Mouse (Mus musculus) right cerebral cortex, postnatal 4 days (tissue): Measurements from ENCODE around the gene Pi16.

Experiments used
- DNase-seq: peaks from one replicate; pipeline ENCODE4 v3.0.0-alpha.2; 2022

Pi16 gene

GRCm38 (mm10) chr17:29360761-29361221 is 43.3 kb downstream of the Pi16 start, which contains the start of gene Fgd2:
Fgd2 (plus strand) TSS chr17:29360914.
- DNase-seq: no peak

DNA sequence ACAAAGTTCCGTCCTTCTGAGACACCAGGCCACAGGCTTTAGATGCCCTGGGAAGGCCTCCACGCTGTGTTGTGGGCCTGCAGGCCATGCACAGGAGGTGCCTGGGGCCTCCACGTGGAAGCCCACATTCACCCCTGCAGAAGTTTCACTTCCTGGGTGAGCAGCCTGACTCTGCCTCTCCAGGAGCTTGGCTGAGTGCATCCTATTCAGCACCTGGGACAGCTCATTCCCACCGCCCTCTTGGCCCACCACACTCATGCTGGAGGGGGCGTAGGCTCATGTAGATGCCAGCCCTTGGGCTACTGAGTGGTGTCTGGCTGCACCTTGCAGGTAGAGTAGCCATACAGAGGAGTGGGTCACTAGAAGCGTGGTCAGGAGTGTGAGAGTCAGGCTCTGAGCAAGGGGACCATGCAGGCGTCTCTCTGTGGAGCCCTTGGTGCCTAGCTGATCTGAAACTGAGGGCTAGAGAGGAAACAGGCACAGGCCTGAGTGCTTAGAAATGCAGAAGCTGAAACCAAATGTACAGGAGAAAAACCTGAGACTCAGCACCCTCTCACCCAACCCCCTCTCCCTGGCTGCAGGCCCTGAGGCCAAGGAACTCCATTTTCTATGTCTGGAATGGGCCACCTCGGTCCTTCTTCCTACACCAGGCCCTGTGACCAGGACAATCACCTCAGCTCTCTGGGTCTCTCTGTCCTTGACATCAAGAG is 44.7 kb downstream of the Pi16 start:
- no peak for DNase-seq

DNA sequence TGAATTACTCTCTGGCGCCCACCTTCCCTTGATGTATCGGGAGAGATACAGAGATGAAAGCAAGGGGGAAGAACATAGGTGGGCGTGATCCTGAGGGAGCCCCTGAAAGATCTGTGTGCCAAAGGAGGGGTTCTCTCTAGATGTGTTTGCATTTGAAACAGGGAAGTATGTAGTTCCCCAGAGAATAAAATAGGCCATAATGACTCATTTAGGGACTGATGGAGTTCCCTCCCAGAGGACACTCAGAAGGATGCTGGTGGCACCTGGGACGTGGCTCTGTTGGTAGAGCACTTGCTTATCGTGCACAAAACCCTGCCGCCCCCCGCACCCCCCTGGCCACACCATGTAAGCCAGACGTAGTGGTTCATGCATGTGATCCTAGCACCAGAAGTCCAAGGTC is 45.6 kb downstream of the Pi16 start:
- no peak for DNase-seq

DNA sequence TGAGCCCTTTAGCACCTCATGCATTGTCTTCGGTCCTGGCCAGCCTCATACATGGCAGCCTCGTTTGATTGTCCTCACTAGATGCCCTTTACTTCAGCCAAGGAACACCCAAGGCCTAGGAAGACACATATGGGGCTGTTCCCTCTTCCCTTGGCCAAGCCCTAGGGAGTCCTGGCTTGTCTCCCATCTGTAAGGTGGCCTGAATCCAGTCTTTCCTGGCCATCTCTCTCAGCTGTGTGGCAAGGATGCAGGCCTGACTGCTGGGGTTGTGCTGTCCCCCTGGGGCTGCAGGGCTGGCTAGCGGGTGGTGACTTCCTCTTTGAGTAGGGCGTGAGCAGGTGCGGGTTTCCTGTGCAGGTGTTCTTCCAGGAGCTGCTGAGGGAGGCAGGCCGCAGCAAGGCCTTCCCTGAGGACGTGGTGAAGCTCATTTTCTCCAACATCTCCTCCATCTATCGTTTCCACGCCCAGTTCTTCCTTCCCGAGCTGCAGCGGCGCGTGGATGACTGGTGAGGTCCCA is 47.7 kb downstream of the Pi16 start:
- no peak for DNase-seq

DNA sequence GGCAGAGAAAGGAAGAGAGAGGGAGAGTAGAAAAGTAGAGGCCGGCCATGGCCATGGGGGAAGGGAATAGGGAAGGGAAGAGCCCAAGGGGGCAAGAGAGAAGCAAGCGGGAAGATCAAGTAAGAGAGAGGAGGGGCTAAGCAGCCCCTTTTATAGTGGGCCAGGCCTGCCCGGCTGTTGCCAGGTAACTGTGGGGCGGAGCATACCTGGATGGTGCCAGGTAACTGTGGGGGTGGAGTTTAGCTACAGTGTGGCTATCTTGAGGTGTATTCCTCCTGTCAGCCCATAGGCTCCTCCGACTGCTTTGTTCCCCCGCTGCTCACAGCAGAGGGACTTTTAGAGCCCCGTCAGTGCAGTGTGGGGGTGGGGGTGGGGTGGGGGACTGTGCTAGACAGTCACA is 51.2 kb downstream of the Pi16 start:
- DNase-seq: no peak

DNA sequence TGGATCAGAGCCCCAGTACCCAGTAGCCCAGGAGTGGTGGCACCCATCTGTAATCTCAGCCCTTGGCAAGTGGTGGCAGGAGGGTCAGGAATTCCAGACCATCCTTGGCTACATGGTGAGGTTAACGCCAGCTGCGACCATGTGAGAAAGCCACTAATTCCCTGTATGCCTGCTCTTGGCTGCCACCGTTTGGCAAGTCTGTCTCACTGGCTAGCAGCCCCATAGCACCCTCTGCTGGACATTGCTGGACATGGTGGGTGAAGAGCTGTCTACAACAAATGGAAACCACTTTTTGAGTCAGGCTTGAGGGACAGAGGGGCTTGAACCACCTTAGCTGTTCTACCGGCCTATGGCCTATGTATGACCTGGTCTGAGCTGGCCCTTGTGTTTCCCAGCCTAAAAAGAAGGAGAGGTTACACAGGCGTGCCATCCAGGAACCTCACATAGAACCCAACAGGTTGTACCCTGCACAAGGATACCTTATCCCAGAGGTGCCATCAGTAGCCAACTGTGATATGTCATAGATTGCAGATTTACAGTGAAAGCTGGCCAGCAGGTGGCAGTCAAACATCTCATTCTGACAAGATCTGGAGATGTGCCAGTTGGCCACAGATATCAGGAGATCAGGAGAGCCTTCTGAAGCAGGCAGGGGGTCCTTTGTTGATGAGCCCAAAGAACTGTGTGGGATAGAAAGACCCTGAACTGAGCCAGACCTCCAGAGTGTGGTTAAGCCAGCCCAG is 53.7 kb downstream of the Pi16 start:
- DNase-seq: peak; percentile 92

DNA sequence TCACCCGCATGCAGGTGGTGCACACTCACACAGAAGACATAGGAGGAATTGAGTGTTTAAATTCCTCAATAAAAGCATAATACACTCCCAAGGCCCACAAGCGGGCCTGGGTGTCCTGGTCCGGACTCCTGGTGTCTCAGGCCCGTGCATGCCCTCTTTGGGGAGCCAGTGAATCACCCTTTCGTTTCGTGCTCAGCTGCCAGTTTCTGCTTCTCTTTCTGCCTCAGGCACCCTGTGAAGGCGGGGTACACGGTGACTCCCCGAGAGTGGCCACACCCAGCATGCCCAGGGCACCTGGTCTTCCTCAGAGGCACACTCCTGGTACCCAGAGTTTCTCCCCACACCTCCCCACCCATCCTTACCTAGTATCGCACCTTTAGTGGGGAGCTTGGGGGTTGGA is 58.4 kb downstream of the Pi16 start:
- DNase-seq: no peak

DNA sequence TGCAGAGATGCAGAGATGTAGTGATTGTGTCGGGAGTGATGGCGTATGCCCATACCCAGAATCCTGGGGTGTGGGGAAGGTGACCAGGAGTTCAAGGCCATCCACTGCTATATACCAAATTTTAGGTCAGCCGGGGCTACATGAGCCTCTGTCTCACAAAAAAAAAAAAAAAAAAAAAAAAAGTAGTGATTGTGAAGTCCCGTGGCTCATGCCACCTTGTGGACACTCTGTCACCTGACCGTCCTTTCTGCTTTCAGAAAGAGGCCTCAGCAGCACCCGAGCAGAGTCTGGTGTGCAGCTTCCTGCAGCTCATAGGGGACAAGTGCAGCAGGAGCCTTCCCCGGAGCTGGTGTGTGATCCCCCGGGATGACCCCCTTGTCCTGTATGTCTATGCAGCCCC is 60.6 kb downstream of the Pi16 start:
- no peak for DNase-seq
